Mouse (Mus musculus) E14TG2a.4 (cell line): ENCODE measurements around the gene Efna5.

Experiments
- CTCF ChIP-seq: conservative IDR thresholded peaks from 2 replicates; pipeline ENCODE4 v1.5.1; 2014; ENCODE audit warnings: low read length
- NANOG ChIP-seq: IDR thresholded peaks from 2 replicates; pipeline ENCODE4 v1.6.1; 2014; ENCODE audit warnings: borderline replicate concordance, low read length, mixed read lengths
- POU5F1 ChIP-seq: IDR thresholded peaks from 2 replicates; pipeline ENCODE4 v1.6.1; 2014; ENCODE audit warnings: low read length, borderline replicate concordance

DNA sequence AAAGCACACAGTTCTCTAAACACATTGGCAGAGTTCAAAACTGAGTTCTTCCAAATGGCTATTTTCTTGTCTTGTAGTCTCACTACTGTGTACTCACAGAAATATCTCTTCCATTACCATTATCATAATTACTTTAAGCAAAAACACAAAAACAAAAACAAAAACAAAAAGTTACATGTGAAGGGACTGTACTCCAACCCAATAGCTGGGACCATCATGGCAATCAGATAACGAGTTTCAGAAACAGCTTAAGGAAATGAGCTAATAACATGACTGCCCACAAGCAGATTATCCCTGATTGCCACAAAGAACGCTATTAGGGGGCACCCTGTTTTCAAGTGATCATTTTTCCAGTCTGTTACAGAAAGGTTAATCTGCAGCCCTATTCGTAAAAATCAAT is 93.3 kb downstream of the Efna5 start:
- no peak for TF ChIP-seq CTCF
- TF ChIP-seq POU5F1: no peak
- TF ChIP-seq NANOG: no peak
